Mouse (Mus musculus): ENCODE results near the gene Ift122.

DNA sequence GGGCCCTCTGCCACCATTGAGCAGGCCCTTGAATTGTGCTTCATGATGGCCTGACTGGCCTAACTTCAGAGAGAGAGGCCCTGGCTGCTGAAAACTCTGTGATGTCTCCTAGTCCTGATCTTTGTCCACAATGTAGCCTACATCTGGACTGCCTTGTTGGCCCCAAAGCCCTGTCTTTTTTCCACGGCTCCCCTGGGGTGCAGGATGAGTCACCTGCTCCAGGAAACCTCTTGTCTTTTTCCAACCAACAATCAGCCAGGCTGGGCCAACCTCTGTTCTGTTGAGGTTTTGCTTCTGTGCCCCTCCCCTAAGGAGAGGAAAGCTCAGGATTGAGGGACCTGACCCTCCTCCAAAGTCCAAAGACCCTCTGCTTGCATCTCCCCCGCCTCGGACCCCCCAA, 108.5 kb downstream of the Ift122 start:
- no peak for TF ChIP-seq KAT2A (conservative IDR thresholded peaks at IDR 0.05; ENCODE audit: low read depth, low read length)
- no peak for TF ChIP-seq USF1 (IDR thresholded peaks at IDR 0.05; ENCODE audit: low read depth, low read length)
- no peak for TF ChIP-seq CHD2 (IDR thresholded peaks at IDR 0.05; ENCODE audit: low read length)
- no peak for TF ChIP-seq UBTF (IDR thresholded peaks at IDR 0.05; ENCODE audit: borderline replicate concordance, insufficient read depth, low read depth, low read length)
- no peak for TF ChIP-seq CTCF (IDR thresholded peaks at IDR 0.05 in 2 of 3, conservative IDR thresholded peaks at IDR 0.05 in 1 of 3; ENCODE audit: control insufficient read depth in 1 of 3, insufficient read depth in 1 of 3, low read depth in 2 of 3, low read length in 3 of 3, poor library complexity in 1 of 3, severe bottlenecking in 1 of 3)
- TF ChIP-seq NELFE (IDR thresholded peaks at IDR 0.05; ENCODE audit: low read depth, low read length) = no peak
- no peak for TF ChIP-seq SIN3A (IDR thresholded peaks at IDR 0.05; ENCODE audit: low read length)
- TF ChIP-seq GATA1 (IDR thresholded peaks at IDR 0.05; ENCODE audit: low read depth, low read length) = no peak
- TF ChIP-seq MAZ (IDR thresholded peaks at IDR 0.05; ENCODE audit: low read depth, low read length) = no peak
- TF ChIP-seq HCFC1 (IDR thresholded peaks at IDR 0.05; ENCODE audit: low read depth, low read length) = no peak
